Mouse (Mus musculus): ENCODE data around the gene Zeb2.
"Not testable (repeated sequence)": the region's sequence is repeated elsewhere in the genome, so short reads cannot be mapped to it uniquely, and the experiment has no call there.

The Zeb2 gene

GRCm38 (mm10) chr2:45111571-45111970, 5.6 kb downstream of the Zeb2 start:
- DNase-seq: not testable (repeated sequence)

DNA sequence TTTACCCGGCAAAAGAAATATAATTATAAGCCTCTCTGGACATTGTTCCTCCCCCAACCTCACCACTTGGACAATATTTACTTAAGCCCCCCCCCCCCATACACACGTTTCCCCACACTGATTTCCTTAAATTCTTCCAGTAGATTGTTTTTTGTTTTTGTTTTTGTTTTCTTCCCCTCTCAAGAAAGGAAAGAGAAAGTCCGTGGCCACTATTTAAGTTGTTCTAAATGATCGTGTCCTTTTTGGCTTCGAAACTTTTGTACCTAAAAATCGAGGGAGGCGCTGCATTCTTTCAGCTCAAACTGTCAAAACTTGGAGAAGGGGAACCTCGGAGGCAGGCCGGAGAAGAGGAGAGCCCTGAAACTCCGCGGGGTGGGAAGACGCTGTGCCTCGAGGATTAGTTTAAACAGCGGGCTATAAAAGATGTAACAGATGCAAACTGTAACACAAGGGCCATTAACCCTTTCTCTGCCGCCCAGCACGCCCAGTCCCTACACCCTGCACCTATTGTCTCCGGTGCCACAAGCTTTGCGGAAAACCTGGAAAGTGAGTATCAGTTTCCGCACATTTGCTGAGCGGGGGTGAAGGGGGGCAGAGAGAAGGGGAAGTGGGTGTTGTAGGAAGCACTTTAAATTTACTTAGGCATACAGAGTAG, 6.3 kb downstream of the Zeb2 start:
- no peak for DNase-seq

- DNase-seq: peak in 1 of 2 experiments; percentile 35
Measured at GRCm38 (mm10) chr2:45109951-45110756, 7.0 kb downstream of the Zeb2 start.

DNA sequence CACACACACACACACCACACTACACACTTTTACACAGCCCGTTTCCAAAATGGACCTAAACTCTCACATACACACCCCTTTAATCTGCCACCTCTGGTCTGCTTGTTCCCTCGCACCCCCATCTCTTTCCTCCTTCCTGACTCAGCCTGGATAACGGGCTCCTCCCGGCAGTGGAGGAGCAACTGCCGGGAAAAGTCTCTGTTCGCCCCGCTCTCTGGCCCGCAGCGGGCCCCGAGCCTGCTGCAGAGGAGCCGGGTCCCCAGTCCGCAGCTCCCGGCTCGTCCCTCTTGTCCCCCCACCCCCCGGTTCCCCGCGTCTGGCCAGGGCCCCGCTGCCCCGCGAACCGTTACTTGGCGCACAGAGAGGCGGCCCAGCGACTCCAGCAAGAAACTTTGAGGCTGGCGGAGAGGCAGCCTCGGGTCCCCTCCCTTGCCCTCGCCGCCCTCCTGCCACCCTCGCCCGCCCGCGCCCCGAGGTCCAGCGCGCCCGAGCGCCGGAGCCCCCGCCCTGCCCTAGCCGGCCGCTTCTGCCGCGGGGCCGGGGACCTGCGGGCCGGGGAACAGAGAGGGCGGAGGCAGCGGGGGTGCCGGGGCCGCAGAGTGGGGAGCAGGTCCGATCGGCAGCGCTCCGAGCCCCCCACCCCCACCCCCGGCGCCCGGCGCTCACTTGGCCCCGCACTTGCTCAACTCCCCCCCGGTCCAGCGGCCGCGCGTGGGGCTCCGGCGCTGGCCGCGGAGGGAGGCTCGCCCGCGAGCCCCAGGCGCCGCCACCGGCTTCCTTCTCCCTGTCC, 7.8 kb downstream of the Zeb2 start:
- no peak for DNase-seq

DNA sequence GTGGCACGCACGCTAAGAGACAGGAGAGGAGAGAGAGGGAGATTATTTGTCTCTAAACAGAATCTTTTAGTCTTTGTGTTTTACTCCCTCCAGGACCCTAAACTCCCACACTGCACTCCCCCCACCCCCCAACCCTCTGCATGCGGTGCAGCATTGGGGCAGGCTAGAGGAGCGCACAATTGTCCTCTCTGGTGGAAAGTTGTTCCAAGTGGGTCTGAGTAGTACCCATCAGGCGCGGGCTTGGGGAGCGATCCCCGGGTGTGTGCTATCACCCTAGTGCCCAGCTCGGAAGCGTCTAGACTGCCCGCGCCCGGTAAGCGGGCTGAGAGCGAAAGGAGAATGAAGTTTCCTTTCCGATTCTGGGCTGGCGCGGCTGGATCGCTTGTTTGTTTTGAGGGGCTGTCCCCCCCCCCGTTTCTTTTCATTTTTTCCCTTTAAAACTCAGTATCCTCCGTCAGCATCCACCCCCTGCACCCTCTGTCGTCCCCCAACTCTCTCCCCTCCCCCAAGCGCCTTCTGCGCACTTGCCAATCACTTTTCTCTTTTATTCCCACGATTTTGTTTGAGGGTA, 8.6 kb downstream of the Zeb2 start:
- DNase-seq: no peak

GRCm38 (mm10) chr2:45107555-45107954, 9.6 kb downstream of the Zeb2 start:
- no peak for DNase-seq

DNA sequence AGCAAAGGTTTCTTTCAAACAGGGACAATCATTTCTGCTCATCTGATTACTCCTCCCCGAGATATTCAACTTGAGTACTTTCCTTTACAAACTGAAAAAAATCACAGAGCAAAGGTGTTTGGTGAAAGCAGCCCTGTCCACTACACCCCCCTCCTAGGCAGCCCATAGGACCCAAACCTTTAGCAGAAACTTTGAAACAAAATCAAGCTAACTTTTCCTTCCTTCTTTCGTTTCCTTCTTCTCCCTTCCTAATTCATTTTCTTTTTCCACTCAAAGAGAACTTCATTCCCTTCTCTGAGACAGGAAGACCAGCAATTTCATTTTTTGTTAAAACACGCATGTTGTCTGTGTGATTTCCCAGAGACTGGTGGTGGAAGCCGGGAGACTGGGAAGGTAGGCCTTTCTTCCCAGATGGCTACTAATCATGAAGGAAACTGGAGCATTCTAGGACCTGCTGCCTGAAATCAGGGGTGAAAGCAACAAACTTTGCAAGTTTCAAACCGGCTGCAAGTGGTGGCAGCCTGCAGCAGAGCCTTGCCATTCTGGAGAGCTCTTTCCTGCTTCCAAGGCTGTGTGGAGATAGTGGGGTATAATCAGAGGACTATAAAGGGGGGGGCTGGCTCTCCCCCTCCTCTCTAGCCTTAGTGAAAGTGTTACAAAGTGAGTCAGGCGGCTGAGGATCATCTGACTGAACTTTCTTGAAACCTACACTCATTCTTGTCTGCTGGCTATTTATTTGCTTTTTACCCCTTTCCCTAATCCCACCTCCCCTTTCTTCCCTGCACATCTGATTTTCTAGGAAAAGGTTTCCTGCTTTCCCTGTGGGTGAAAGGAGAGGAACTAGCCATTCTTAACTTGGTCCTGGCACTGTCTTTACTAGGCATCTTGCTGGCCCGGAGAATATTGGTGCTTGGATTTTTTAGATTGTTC, 11.0 kb downstream of the Zeb2 start:
- no peak for DNase-seq

GRCm38 (mm10) chr2:45105281-45105721, 11.9 kb downstream of the Zeb2 start:
- DNase-seq: no peak

DNA sequence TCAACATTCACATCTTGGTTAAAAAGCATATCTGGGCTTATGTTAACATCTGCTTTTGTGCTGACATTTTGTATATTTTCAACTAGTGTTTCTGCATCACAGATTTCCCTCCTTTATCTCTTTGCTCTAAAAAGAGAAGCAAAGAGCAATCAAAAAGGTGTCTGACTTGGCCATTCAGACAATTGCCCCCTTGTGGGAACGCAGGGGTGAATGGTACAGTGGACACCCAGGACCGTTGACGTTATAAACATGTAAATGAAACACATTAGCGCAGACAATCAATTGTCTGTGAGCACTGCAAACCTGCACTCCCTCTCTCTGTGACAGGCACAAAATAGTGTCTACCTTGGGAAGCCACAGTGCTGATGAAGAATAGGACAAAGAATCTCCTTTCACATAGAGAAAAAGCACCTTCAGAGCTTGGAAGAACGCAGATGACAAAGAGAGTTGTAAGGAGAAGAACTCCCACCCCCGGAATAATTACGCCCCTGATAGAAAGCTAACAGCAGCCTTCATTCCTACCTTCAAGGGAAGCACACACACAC, 12.6 kb downstream of the Zeb2 start:
- DNase-seq: no peak

- DNase-seq: no peak
Measured at GRCm38 (mm10) chr2:45104066-45104465, 13.1 kb downstream of the Zeb2 start.

- DNase-seq: no peak
Measured at GRCm38 (mm10) chr2:45103021-45103983, 13.9 kb downstream of the Zeb2 start.

DNA sequence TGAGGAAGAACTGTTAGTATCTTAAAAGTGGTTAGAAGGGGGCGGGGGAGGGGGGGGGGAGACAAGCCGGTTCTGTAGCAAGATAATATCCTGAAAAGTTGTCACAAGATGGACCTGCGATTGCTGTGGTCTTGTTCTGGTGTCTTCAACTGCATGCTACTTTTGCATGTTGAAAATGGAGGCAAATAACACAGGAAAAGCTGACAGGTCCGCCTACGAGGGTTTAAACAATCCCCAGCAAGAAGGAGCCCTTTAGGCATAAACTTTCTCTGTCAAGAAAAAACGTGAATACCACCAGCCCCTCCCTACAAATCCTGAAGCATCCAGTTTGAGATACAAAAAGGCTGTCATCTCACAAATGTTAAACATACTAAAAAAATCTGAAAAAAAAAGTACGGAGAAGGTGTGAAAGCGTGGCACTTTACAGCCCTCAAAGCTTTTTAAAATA, 15.0 kb downstream of the Zeb2 start:
- no peak for DNase-seq

DNA sequence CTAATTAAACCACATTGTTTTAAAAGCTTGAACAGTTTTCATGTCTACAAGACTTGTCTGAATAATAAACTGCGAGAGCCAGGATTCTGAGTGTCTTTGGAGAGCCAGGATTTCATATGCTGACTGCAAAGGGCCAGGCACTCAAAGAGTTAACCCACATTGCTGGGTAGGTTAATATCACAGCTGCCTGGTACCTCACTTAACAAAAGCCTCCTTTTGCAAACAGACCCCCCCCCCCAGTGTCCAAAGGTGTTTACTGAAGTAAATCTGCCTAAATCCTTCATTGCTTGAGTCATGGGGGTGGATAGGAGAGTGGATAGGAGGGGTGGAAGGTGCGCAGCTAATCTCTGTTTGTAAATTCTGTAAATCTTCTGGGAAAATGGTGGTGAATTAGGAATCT, 15.6 kb downstream of the Zeb2 start:
- no peak for DNase-seq

DNA sequence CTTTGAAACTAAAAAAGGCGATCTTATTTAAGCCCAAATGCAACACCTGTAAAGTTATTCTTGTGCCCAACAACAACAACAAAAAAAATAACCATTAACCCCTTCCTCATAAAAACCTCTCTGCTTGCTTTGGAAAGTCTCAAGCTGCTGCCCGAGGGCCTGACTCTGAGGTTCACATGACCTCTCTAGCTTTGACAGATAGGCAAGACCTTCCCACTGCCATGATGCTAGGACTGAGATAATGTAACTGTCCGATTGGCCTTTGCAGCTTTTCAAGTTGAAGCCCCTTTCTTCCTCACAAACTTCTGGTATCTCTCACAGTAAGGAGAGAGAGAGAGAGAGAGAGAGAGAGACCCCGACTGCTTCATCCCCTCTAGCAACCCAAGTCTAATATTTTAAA, 16.2 kb downstream of the Zeb2 start:
- DNase-seq: no peak

DNA sequence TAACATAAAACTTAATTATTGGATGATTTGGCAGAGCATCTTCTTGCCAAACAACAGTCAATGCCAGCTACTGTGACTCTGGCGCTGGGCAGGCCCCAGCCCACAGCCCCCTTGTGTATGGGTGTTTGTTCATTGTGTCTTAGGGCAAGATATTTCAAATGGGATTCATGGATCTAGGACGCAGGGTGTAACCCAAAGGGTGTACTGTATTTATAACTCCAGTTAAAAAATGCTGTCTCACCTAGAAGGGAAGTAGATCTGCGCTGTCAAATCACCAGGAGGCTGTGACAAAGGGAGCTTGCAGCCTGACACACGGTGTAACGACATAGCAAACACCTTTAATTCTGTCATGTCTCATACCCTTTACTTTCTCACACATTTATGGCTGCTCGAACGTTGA, 16.6 kb downstream of the Zeb2 start:
- DNase-seq: no peak

GRCm38 (mm10) chr2:45100017-45100416, 17.2 kb downstream of the Zeb2 start:
- no peak for DNase-seq

GRCm38 (mm10) chr2:45099081-45099480, 18.1 kb downstream of the Zeb2 start:
- no peak for DNase-seq

DNA sequence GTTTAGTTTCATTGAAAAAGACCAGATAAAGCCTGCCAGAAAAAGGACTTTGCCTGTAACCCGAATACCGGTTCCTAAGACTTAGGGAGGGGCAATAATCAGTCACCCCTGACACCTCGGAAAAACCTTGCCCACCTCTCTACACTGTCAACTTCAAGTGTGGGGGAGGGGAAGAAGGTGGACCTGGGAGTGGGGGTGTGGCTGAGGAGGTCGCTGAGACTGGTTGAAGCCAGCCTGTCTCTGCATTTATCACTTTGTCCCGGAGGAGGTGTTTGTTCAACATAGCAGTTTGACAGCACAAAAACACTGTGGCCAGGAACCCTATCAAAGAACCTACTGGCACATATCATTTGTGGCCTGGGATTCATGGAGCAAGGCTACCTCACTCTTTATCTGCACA, 19.2 kb downstream of the Zeb2 start:
- DNase-seq: no peak

DNA sequence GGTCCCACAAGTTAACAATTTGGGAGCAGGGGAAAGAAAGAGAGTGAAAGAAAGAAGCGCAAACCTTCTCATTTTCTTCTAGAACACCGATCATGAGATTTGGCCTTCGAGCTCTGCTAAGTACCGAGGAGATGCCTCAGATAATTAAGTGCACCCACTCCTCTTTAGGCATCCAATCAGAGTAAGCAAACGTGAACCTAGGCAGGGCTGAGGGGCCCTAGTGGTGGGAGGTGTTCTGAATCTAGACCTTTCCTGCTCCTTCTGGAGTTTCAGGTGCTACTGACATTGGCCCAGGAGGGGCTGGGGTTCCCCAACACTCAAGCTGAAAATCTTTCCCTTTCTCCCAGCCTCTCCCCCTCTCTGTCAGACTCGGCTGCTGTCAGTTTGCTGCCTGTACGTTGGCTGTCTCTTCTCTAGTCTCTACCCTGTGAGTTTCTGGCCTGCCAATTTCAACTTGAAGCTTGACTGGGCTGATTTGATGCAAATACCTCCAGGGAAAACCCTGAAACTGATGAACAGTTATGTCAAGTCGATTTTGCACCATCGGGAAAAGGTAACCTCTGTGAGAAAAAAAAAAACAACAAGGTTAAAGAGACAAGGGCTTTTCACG, 20.5 kb downstream of the Zeb2 start:
- no peak for DNase-seq

- DNase-seq: no peak
Measured at GRCm38 (mm10) chr2:45095825-45096224, 21.4 kb downstream of the Zeb2 start.

All from cerebellum, adult 18-20 months (tissue).